In genomic region chr2:11225485-11225876, GRCm38 (mm10) we compare ENCODE assay signal across 13 mouse cellular contexts.
"Had no signal": no experiment of that assay in that cellular context is flagged by ENCODE, and none has a peak within 500 bp of the region (broad histone marks: within the 10 kb centered on the region; RNA-seq: fewer than 3 reads in every experiment).

No protein-coding gene starts in this region.

- ATAC-seq: intestine, embryonic 16.5 days; midbrain, embryonic 15.5 days had no signal

- H3K36me3 ChIP-seq: kidney, embryonic 15.5 days; limb, embryonic 15.5 days; lung, embryonic 15.5 days; midbrain, embryonic 15.5 days; neural tube, embryonic 13.5 days had no signal

- H3K4me2 ChIP-seq: kidney, embryonic 15.5 days; limb, embryonic 15.5 days; lung, embryonic 15.5 days; midbrain, embryonic 11.5 days; midbrain, embryonic 15.5 days; neural tube, embryonic 13.5 days had no signal

- H3K4me1 ChIP-seq: kidney, embryonic 15.5 days; limb, embryonic 15.5 days; lung, embryonic 15.5 days; midbrain, embryonic 15.5 days; neural tube, embryonic 13.5 days had no signal

- H3K27ac ChIP-seq: left cerebral cortex, adult 2 months; limb, embryonic 15.5 days; lung, embryonic 15.5 days; macrophage; midbrain, embryonic 15.5 days; neural tube, embryonic 13.5 days had no signal

- H3K9me3 ChIP-seq: kidney, embryonic 15.5 days; limb, embryonic 15.5 days; lung, embryonic 15.5 days; midbrain, embryonic 15.5 days; neural tube, embryonic 13.5 days had no signal

- H3K9ac ChIP-seq: kidney, embryonic 15.5 days; limb, embryonic 15.5 days; lung, embryonic 15.5 days; midbrain, embryonic 15.5 days; neural tube, embryonic 13.5 days had no signal

- DNase-seq: kidney, adult 2 months; kidney, postnatal 25 days; lung, postnatal 14 days; right cerebral cortex, postnatal 14 days had no signal

- H3K4me3 ChIP-seq: kidney, embryonic 15.5 days; left cerebral cortex, adult 2 months; limb, embryonic 15.5 days; lung, embryonic 15.5 days; midbrain, embryonic 15.5 days; neural tube, embryonic 13.5 days had no signal

- H3K27me3 ChIP-seq: kidney, embryonic 15.5 days; limb, embryonic 15.5 days; lung, embryonic 15.5 days; midbrain, embryonic 15.5 days; neural tube, embryonic 13.5 days had no signal
